Mouse (Mus musculus) heart, embryonic 13.5 days (tissue): ENCODE measurements around the gene Adamts20. TPM values are rescaled to one million over a fixed set of nuclear protein-coding genes. Genes with fewer than 3 reads are reported as not detected.
A peak's percentile ranks its signal among the peaks of the same experiment; 100 is the strongest.

Experiments used
- ATAC-seq: fragments of 200-750 bp; cut with Nextera tagmentation; 2 replicates; pipeline ENCODE4 v1.8.0; 2017; ENCODE audit warnings: moderate TSS enrichment; ENCODE audit not compliant: insufficient number of reproducible peaks, low FRiP score, low TSS enrichment; ENCODE audit errors: extremely low read depth
- H3K27ac ChIP-seq: fragments of 300-500 bp; sonication (generic); replicated peaks from 2 replicates; pipeline ENCODE4 v1.5.1; 2015; ENCODE audit warnings: moderate library complexity, mild to moderate bottlenecking, inconsistent platforms
- H3K27me3 ChIP-seq: fragments of 300-500 bp; sonication (generic); replicated peaks from 2 replicates; pipeline ENCODE4 v1.6.1; 2015; ENCODE audit warnings: mild to moderate bottlenecking, inconsistent platforms
- H3K36me3 ChIP-seq: fragments of 300-500 bp; sonication (generic); 2 replicates; pipeline ENCODE4 v1.6.1; 2015; ENCODE audit warnings: mild to moderate bottlenecking, inconsistent platforms
- H3K4me1 ChIP-seq: fragments of 300-500 bp; sonication (generic); 2 replicates; pipeline ENCODE4 v1.6.1; 2015; ENCODE audit warnings: inconsistent platforms
- H3K4me2 ChIP-seq: fragments of 300-500 bp; sonication (generic); 2 replicates; pipeline ENCODE4 v1.6.1; 2015; ENCODE audit warnings: inconsistent platforms, mild to moderate bottlenecking, moderate library complexity
- H3K4me3 ChIP-seq: fragments of 300-500 bp; sonication (generic); 2 replicates; pipeline ENCODE4 v1.5.1; 2015; ENCODE audit warnings: moderate library complexity, mild to moderate bottlenecking, inconsistent platforms
- H3K9ac ChIP-seq: fragments of 300-500 bp; sonication (generic); 2 replicates; pipeline ENCODE4 v1.6.1; 2015; ENCODE audit warnings: inconsistent platforms, mild to moderate bottlenecking, moderate library complexity
- H3K9me3 ChIP-seq: fragments of 300-500 bp; sonication (generic); 2 replicates; pipeline ENCODE4 v1.6.1; 2016; ENCODE audit warnings: inconsistent platforms
- WGBS: fragments of 180-500 bp; shearing (Covaris S2); methylation state at CpG from one replicate; pipeline ENCODE4 v1.1.7; 2015; ENCODE audit warnings: mixed read lengths; 5-methylcytosine and 5-hydroxymethylcytosine counted together
- polyA plus RNA-seq: library from polyadenylated mRNA; unstranded; fragments of >200 nt; fragmentation: Nextera tagmentation; extraction: Ambion mirVana; gene quantifications from 2 replicates; pipeline ENCODE4 v1.2.1, GENCODE M21; 2015

The Adamts20 gene
- polyA plus RNA-seq, 1 experiment from 2014 or later = 1.4 TPM

DNA sequence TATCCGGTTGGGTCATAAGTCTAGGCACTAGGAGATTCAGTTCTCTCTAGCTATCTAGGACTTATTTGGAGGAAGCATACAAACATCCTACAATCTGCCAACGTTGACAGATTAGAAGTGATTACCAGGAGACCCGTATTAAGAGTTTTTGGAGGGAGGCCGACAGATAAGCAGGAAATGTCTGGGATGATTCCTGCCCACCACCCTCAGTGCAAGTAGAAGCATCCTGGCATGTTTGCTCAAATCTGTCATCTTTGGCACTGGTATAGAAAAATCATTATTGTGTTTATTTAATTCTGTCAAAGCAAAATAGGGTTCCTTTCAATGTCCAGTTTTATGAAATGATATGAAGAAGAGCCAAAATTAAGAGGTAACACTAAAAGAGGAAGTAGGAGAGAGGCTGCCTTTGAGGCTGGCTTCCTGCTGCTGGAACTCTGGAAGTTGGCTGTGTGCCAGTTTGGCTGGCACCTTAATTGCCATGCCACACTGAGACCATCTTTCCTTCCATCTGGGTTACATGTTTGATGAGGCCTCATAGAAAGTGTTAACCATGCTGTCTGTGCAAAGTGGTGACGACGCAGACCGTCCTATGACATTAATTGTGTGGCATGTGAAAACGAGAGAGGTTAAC is 201.2 kb downstream of the Adamts20 start:
- H3K4me1 ChIP-seq = peaks cover 14% of the 10 kb centered on the region
- H3K4me3 ChIP-seq = no peak overlapping the region
- no peaks in the 10 kb centered on the region for H3K27me3 ChIP-seq
- H3K9me3 ChIP-seq = no peaks in the 10 kb centered on the region
- H3K36me3 ChIP-seq = no peaks in the 10 kb centered on the region
- WGBS = 50% methylated on average over 8 of the region's 8 CpGs
- ATAC-seq = no peak
- no peak overlapping the region for H3K9ac ChIP-seq
- H3K27ac ChIP-seq = no peak overlapping the region
- no peak overlapping the region for H3K4me2 ChIP-seq

DNA sequence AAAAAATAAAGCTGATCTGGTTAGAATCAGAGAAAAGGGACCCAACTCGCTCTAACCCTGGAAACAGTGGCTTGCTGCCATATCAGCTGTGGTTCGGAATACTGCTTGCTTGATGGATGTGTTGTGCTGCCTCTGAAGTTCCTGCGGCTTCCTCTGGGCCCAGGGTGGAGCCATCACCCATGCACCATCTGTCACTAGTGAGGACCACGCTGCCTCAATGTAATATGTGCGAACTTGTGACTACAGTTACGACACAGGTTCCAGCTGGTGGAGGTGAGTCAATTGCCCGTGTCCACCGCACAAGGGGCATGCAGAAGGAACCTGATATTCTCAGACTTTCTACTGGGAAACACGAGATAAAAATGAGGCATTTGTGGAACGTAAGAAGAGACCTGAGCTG is 202.0 kb downstream of the Adamts20 start:
- Histone ChIP-seq H3K9me3 (no peaks in the 10 kb centered on the region), H3K9ac (no peak overlapping the region), H3K36me3 (no peaks in the 10 kb centered on the region), H3K4me1 (peaks cover 14% of the 10 kb centered on the region), H3K4me3 (no peak overlapping the region), H3K27ac (no peak overlapping the region), H3K4me2 (no peak overlapping the region), H3K27me3 (no peaks in the 10 kb centered on the region)
- no peak for ATAC-seq
- WGBS = 56% methylated on average over 10 of the region's 10 CpGs

DNA sequence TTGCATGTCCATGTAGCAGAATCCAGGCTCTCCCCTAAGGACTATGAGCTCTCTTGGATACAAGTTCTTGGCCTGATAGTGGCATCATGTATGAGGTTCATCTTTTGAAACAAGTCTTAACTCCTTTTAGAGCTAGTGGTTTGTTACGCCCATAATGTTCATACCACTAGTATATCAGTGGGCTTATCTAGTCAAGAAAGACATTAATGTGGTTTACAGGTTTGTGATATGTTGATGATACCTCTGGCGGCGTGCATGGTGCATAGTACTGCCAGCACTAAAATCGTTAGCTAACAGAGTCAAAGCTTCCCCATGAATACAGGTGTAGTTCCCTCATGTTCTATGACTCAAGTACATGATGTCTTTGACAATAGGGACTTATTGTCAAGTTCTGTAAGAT is 205.7 kb downstream of the Adamts20 start:
- H3K27me3 ChIP-seq = no peaks in the 10 kb centered on the region
- H3K9ac ChIP-seq = no peak overlapping the region
- peaks cover 24% of the 10 kb centered on the region for H3K4me1 ChIP-seq
- no peaks in the 10 kb centered on the region for H3K36me3 ChIP-seq
- H3K27ac ChIP-seq = no peak overlapping the region
- no peak overlapping the region for H3K4me2 ChIP-seq
- 87% methylated on average over 4 of the region's 4 CpGs for WGBS
- ATAC-seq = no peak
- H3K4me3 ChIP-seq = no peak overlapping the region
- no peaks in the 10 kb centered on the region for H3K9me3 ChIP-seq

DNA sequence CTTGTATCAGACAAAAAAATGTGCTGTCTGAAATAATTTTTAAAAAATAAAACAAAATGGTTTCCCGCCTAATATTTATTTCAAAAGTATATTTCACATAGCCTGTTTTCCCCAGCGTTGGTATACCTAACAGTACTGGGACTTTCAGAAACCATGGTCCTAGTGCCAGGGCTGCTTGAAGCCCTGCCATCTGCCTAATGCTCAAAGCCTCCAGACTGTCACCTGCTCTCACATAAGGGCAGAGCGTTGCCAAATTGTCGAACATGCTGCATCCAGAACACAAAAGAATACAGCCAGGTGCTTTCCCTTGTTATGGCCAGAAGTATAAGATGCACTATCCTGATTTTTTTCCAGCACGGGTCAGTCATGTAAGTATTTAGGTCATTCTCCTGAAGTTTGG is 209.7 kb downstream of the Adamts20 start:
- Histone ChIP-seq H3K4me2 (no peak overlapping the region), H3K9ac (no peak overlapping the region), H3K4me3 (no peak overlapping the region), H3K36me3 (no peaks in the 10 kb centered on the region), H3K9me3 (no peaks in the 10 kb centered on the region), H3K27me3 (no peaks in the 10 kb centered on the region), H3K27ac (no peak overlapping the region), H3K4me1 (peaks cover 18% of the 10 kb centered on the region)
- 87% methylated on average over 5 of the region's 5 CpGs for WGBS
- no peak for ATAC-seq

DNA sequence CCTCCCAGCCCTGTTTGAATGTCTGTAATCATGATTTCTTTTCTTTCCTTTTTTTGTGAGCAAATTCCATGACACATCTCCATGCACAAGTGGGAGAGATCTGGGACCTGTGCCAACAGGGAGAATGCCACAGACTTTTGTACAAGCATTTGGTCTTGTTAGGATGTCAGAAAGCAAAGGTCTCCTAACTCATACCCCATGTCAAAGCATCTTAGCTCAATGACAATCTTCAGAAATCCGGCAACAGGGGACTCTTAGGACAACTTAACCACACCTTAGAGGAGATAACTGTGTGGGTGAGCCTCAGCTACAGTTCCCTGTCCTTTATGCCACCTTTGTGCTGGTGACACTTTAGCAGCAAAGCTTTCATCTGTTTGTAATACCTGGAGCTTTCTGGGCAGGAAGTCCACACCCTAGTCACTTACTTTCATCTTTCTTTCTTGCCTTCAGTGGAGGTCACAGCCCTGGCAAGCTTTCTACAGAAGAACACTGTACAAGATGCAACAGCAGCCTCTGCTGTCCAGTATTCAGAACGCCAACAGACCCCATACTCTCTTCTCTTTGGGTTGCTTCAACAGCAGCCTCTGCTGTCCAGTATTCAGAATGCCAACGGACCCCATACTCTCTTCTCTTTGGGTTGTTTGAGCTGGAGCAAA is 210.2 kb downstream of the Adamts20 start:
- H3K9me3 ChIP-seq = no peaks in the 10 kb centered on the region
- H3K4me2 ChIP-seq = no peak overlapping the region
- H3K9ac ChIP-seq = no peak overlapping the region
- WGBS = 58% methylated on average over 3 of the region's 3 CpGs
- H3K4me1 ChIP-seq = peaks cover 23% of the 10 kb centered on the region
- no peak for ATAC-seq
- no peak overlapping the region for H3K4me3 ChIP-seq
- H3K27ac ChIP-seq = no peak overlapping the region
- no peaks in the 10 kb centered on the region for H3K36me3 ChIP-seq
- no peaks in the 10 kb centered on the region for H3K27me3 ChIP-seq

DNA sequence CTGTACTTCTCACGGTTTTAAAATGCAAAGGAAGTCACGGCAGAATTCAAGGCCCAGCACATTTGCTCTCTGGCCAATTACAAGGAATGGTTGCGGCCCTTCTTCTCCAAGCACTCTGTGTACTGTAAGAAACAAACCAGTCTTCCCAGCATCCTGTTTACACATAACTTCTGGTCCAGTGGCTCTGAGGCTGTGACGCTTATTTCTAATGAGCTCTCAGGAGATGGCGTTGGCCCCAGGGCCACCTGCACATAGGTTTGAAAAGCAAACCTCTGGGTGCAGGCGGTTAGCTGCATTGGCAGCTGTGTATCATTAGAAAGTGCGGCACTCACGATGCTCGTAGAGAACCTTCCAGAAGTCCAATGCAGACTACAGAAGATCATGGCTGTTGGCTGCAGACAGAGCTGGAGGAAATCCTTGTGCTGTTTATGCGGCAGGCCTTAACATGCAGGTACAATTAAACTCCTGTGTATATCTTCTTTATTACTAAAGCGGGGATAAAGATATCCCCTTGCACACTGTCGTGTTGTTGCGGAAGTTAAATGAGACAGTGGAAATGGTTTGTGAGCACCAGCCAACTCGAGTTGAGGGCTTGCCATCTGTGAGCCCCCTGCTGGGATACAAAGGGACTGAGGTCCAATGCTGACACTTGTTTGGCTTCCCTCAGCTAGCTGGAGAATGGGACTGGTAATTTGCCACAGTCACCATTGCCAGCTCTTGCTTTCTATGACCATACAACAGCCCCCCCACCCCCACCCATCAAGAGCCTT is 210.9 kb downstream of the Adamts20 start:
- Histone ChIP-seq H3K36me3 (no peaks in the 10 kb centered on the region), H3K4me3 (no peak overlapping the region), H3K4me2 (no peak overlapping the region), H3K27ac (no peak overlapping the region), H3K9me3 (no peaks in the 10 kb centered on the region), H3K9ac (no peak overlapping the region), H3K4me1 (peaks cover 30% of the 10 kb centered on the region), H3K27me3 (no peaks in the 10 kb centered on the region)
- no peak for ATAC-seq
- 76% methylated on average over 14 of the region's 14 CpGs for WGBS

DNA sequence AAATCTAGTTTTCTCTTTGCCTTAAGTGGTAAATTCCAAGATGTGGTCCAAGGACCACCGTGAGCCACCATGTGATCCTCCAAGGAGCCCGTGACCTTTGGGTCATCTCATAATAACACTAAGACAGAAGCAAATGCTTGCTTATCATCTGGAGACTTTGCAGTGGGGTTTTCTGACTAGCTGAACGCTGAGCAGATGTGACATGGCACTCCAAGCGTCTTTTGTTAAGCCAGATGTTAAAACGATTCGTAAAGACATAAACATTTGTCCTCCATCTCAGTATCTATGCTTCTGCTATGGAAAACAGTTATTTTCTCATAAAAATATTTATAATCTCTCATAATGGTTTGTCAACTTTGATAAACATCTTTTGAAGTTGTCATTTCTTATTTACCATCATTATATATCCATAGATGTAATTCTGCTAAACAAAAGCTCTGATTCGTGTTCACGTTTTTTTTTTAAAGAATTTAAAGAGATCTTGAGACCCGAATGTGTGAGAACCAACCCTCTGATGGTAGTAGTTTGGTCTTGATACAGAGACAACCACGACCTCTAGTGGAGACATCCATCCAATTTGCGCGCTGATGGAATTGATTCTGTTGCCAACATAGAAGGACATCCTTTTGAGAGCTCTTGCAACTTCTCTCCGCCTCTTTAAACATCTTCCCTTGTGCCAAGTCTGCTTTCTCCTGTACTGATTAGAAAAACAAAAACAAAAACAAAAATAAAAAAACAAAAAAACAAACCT is 212.1 kb downstream of the Adamts20 start:
- Histone ChIP-seq H3K4me3 (no peak overlapping the region), H3K27ac (no peak overlapping the region), H3K36me3 (no peaks in the 10 kb centered on the region), H3K9ac (no peak overlapping the region), H3K4me2 (no peak overlapping the region), H3K4me1 (peaks cover 41% of the 10 kb centered on the region), H3K27me3 (no peaks in the 10 kb centered on the region), H3K9me3 (no peaks in the 10 kb centered on the region)
- WGBS = 45% methylated on average over 13 of the region's 13 CpGs
- ATAC-seq = no peak

DNA sequence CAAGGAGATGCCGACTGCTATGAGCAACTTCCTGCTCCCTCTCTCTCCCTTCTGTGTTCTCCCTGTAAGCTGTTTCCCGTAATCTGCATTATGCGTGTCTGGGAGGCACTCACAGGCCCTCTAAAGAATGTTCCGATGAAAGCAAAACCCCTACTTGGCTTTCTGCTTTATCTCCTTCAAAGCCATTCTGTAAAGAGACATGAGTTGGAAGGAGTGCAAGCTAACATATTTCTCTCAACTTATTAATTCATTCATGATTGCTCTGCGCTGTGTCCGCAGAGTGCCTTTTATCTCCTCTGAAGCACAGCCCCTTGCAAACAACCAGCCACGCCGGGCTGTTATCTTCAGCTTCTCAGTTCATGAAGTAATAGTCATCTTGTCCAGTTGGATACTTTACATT is 215.5 kb downstream of the Adamts20 start:
- Histone ChIP-seq H3K27me3 (no peaks in the 10 kb centered on the region), H3K9ac (no peak overlapping the region), H3K36me3 (no peaks in the 10 kb centered on the region), H3K4me2 (peak overlapping the region; percentile 57), H3K27ac (peak overlapping the region; percentile 77), H3K4me1 (peaks cover 53% of the 10 kb centered on the region), H3K4me3 (peak overlapping the region; percentile 21; the same call in 1 of the 2 replicates), H3K9me3 (no peaks in the 10 kb centered on the region)
- ATAC-seq = peak; percentile 31; the same call in 1 of the 2 replicates
- 13% methylated on average over 8 of the region's 8 CpGs for WGBS

DNA sequence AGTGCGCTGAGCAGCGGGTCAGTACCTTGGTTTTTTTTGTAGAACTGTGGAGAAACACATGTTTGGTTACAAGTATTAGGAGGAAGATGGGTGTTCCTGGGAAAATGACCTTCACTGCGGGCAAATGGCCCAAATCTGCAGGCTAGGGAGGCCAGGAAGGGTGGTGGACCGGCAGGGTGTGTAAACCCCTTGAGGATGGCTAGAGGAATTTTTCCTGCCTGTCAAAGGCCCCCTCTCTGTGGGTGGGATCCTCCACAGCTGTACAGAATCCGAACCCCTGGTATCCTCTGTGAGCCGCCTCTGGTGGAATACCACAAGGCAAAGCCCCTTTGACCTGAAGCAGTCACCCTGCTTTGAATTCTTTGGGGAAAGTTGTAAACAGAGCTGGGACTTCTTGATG is 216.8 kb downstream of the Adamts20 start:
- no peak overlapping the region for H3K4me2 ChIP-seq
- H3K27ac ChIP-seq = peak overlapping the region; percentile 77
- H3K4me3 ChIP-seq = no peak overlapping the region
- no peak overlapping the region for H3K9ac ChIP-seq
- ATAC-seq = no peak
- no peaks in the 10 kb centered on the region for H3K27me3 ChIP-seq
- H3K9me3 ChIP-seq = no peaks in the 10 kb centered on the region
- WGBS = 62% methylated on average over 6 of the region's 6 CpGs
- peaks cover 50% of the 10 kb centered on the region for H3K4me1 ChIP-seq
- no peaks in the 10 kb centered on the region for H3K36me3 ChIP-seq

DNA sequence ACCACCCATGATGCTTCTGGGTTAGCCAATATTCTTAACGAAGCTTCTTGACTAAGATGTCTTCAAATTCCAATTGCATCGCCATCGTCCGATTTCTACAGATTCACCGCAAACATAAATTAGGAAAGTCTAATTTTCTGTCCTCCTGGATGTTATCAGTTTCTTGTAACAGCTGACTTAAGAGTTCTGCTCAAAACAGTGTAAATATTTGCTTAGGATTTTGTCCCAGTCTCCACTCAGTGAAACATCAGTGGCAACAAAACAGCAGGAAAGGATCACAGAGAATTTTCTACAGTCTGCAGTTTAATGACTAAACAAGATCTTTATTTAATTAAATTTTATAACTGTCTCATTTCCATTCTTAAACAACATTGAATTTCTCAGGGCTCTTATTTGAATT is 218.5 kb downstream of the Adamts20 start:
- H3K27me3 ChIP-seq = no peaks in the 10 kb centered on the region
- no peaks in the 10 kb centered on the region for H3K36me3 ChIP-seq
- H3K4me2 ChIP-seq = no peak overlapping the region
- H3K9me3 ChIP-seq = no peaks in the 10 kb centered on the region
- peak overlapping the region; percentile 62 for H3K27ac ChIP-seq
- H3K4me1 ChIP-seq = peaks cover 45% of the 10 kb centered on the region
- 69% methylated on average over 5 of the region's 5 CpGs for WGBS
- no peak overlapping the region for H3K9ac ChIP-seq
- no peak for ATAC-seq
- H3K4me3 ChIP-seq = no peak overlapping the region

DNA sequence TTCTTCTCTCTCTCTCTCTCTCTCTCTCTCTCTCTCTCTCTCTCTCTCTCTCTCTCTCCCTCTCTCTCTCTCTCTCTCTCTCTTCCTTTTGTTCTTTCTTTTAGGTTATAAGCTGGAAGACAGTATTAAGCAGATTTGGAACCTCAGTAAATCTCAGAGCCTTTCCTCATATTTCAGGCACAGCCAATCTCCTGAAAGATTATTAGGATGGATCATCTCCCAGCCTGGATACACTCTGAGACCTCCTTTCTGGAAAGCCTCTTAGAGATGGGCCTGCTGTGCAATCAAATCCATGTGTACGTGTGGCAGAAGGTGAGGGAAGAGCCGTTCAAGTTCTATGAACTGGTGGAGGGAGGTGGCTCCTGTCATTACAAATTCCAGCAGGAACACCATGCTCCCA is 220.9 kb downstream of the Adamts20 start:
- Histone ChIP-seq H3K27me3 (no peaks in the 10 kb centered on the region), H3K4me1 (peaks cover 31% of the 10 kb centered on the region), H3K36me3 (no peaks in the 10 kb centered on the region), H3K4me2 (no peak overlapping the region), H3K4me3 (no peak overlapping the region), H3K9me3 (no peaks in the 10 kb centered on the region), H3K9ac (no peak overlapping the region), H3K27ac (no peak overlapping the region)
- no peak for ATAC-seq
- 65% methylated on average over 2 of the region's 2 CpGs for WGBS
